Mouse (Mus musculus) erythroblast, embryonic 14.5 days (primary cell): ENCODE measurements around the gene Kcns3. TPM values are rescaled to one million over a fixed set of nuclear protein-coding genes. Genes with fewer than 3 reads are reported as not detected.
"Not testable (repeated sequence)": the region's sequence is repeated elsewhere in the genome, so short reads cannot be mapped to it uniquely, and the experiment has no call there.

Source experiments
- H3K27me3 ChIP-seq: 2 replicates; pipeline ENCODE4 v1.6.1; 2012; ENCODE audit warnings: inconsistent platforms; ENCODE audit not compliant: control insufficient read depth
- H3K36me3 ChIP-seq: 2 replicates; pipeline ENCODE4 v1.6.1; 2012; ENCODE audit warnings: mild to moderate bottlenecking, inconsistent platforms; ENCODE audit not compliant: control insufficient read depth
- H3K4me1 ChIP-seq: 2 replicates; pipeline ENCODE4 v1.6.1; 2012; ENCODE audit warnings: inconsistent platforms; ENCODE audit not compliant: control insufficient read depth
- H3K4me3 ChIP-seq: replicated peaks from 2 replicates; pipeline ENCODE3; 2012; ENCODE audit warnings: moderate library complexity, mild to moderate bottlenecking, inconsistent platforms
- H3K9me3 ChIP-seq: 2 replicates; pipeline ENCODE4 v1.6.1; 2012; ENCODE audit warnings: low read length, inconsistent platforms, mixed read lengths; ENCODE audit not compliant: control insufficient read depth
- GATA1 ChIP-seq: IDR thresholded peaks from 2 replicates; pipeline ENCODE4 v1.6.1; 2012; ENCODE audit warnings: low read length, inconsistent platforms, mixed read lengths
- TAL1 ChIP-seq: IDR thresholded peaks from 3 replicates; pipeline ENCODE4 v1.6.1; 2012; ENCODE audit warnings: low read length, inconsistent platforms, mixed read lengths
- polyA plus RNA-seq: library from polyadenylated mRNA; stranded (reverse); fragments of >175 nt; gene quantifications from 2 replicates; pipeline ENCODE4 v1.2.3, GENCODE M21; 2012

Gene Kcns3
- polyA plus RNA-seq, 1 experiment: not detected

GRCm38 (mm10) chr12:11101565-11101964, 49.3 kb downstream of the Kcns3 start:
- H3K4me1 ChIP-seq: no peaks in the 10 kb centered on the region
- H3K36me3 ChIP-seq: no peaks in the 10 kb centered on the region
- H3K4me3 ChIP-seq: no peak overlapping the region
- H3K9me3 ChIP-seq: no peaks in the 10 kb centered on the region
- no peak for TF ChIP-seq TAL1
- TF ChIP-seq GATA1: no peak
- H3K27me3 ChIP-seq: no peaks in the 10 kb centered on the region

- no peak for TF ChIP-seq TAL1
- TF ChIP-seq GATA1: no peak
- H3K36me3 ChIP-seq: no peaks in the 10 kb centered on the region
- H3K4me3 ChIP-seq: no peak overlapping the region
- peaks cover 7% of the 10 kb centered on the region; the same call in 1 of the 2 replicates for H3K9me3 ChIP-seq
- no peaks in the 10 kb centered on the region for H3K27me3 ChIP-seq
- H3K4me1 ChIP-seq: no peaks in the 10 kb centered on the region
These were observed 62.1 kb downstream of the Kcns3 start for GRCm38 (mm10) chr12:11088626-11089372.

- Histone ChIP-seq H3K27me3 (no peaks in the 10 kb centered on the region), H3K4me3 (no peak overlapping the region), H3K9me3 (0 out of 2 replicates have a peak, but pooled peaks cover 3% of the 10 kb centered on the region), H3K36me3 (no peaks in the 10 kb centered on the region), H3K4me1 (no peaks in the 10 kb centered on the region)
- no peak for TF ChIP-seq GATA1
- TF ChIP-seq TAL1: no peak
These were observed 64.0 kb downstream of the Kcns3 start for GRCm38 (mm10) chr12:11086866-11087265.

- Histone ChIP-seq H3K4me1 (no peaks in the 10 kb centered on the region), H3K27me3 (no peaks in the 10 kb centered on the region), H3K9me3 (no peaks in the 10 kb centered on the region), H3K4me3 (no peak overlapping the region), H3K36me3 (no peaks in the 10 kb centered on the region)
- TF ChIP-seq GATA1 (no peak), TAL1 (no peak)
These were observed 79.8 kb downstream of the Kcns3 start for GRCm38 (mm10) chr12:11071079-11071478.

GRCm38 (mm10) chr12:11066865-11067264, 84.0 kb downstream of the Kcns3 start:
- Histone ChIP-seq H3K4me1 (no peaks in the 10 kb centered on the region), H3K27me3 (no peaks in the 10 kb centered on the region), H3K4me3 (no peak overlapping the region), H3K36me3 (no peaks in the 10 kb centered on the region), H3K9me3 (no peaks in the 10 kb centered on the region)
- TF ChIP-seq GATA1 (no peak), TAL1 (no peak)

- not testable (repeated sequence) for H3K36me3 ChIP-seq, H3K27me3 ChIP-seq, H3K4me3 ChIP-seq, H3K4me1 ChIP-seq, H3K9me3 ChIP-seq
These were observed 98.2 kb downstream of the Kcns3 start for GRCm38 (mm10) chr12:11052676-11053075.

- H3K4me1 ChIP-seq: no peaks in the 10 kb centered on the region
- TF ChIP-seq GATA1: no peak
- no peak for TF ChIP-seq TAL1
- peaks cover 2% of the 10 kb centered on the region; the same call in 1 of the 2 replicates for H3K9me3 ChIP-seq
- no peaks in the 10 kb centered on the region for H3K36me3 ChIP-seq
- H3K4me3 ChIP-seq: no peak overlapping the region
- H3K27me3 ChIP-seq: no peaks in the 10 kb centered on the region
These were observed 109.0 kb downstream of the Kcns3 start for GRCm38 (mm10) chr12:11041821-11042220.

Other genes with a start within 250 kb of the Kcns3 start
- gene Msgn1, start 57.9 kb upstream of the Kcns3 start, polyA plus RNA-seq: not detected in 2 replicates
- 0.87 and 1.1 TPM in 2 replicates for gene Gen1, start 114.7 kb upstream of the Kcns3 start, polyA plus RNA-seq
- 3.6 and 4.8 TPM in 2 replicates for gene Smc6, start 114.8 kb upstream of the Kcns3 start, polyA plus RNA-seq